Mouse (Mus musculus) kidney, postnatal 4 days (tissue): ENCODE data around the gene Rhof.
A peak's percentile ranks its signal among the peaks of the same experiment; 100 is the strongest.

Experiments
- DNase-seq, 2 experiments: peaks; one replicate each; pipeline ENCODE4 v3.0.0; 2021; ENCODE audit warnings: mixed read lengths in 2 of 2

The Rhof gene

GRCm38 (mm10) chr5:123134875-123135382 is 2.4 kb upstream of the Rhof start:
- peak in 1 of 2 experiments; percentile 22 for DNase-seq

GRCm38 (mm10) chr5:123134186-123134874 is 1.8 kb upstream of the Rhof start:
- DNase-seq = peak; percentile 53 to 67

- DNase-seq = no peak
Observed at GRCm38 (mm10) chr5:123133784-123134143, 1.3 kb upstream of the Rhof start.

- DNase-seq = peak; percentile 92
Observed at GRCm38 (mm10) chr5:123133083-123133783, 741 bp upstream of the Rhof start.

- no peak for DNase-seq
Observed at GRCm38 (mm10) chr5:123130814-123131148, 1.7 kb downstream of the Rhof start.

- no peak for DNase-seq
Observed at GRCm38 (mm10) chr5:123130030-123130813, 2.3 kb downstream of the Rhof start.

- no peak for DNase-seq
Observed at GRCm38 (mm10) chr5:123129170-123129757, 3.2 kb downstream of the Rhof start.

- peak in 1 of 2 experiments; percentile 31 for DNase-seq
Observed at GRCm38 (mm10) chr5:123128426-123129169, 3.9 kb downstream of the Rhof start.

GRCm38 (mm10) chr5:123127031-123127430 is 5.5 kb downstream of the Rhof start:
- DNase-seq = no peak

- no peak for DNase-seq
Observed at GRCm38 (mm10) chr5:123125638-123126406, 6.7 kb downstream of the Rhof start.

- no peak for DNase-seq
Observed at GRCm38 (mm10) chr5:123125105-123125504, 7.4 kb downstream of the Rhof start.

- DNase-seq = peak in 1 of 2 experiments; percentile 48
Observed at GRCm38 (mm10) chr5:123122181-123122580, 10.3 kb downstream of the Rhof start.

GRCm38 (mm10) chr5:123120624-123121215 is 11.8 kb downstream of the Rhof start:
- DNase-seq = no peak

GRCm38 (mm10) chr5:123118826-123119225 is 13.7 kb downstream of the Rhof start:
- no peak for DNase-seq

GRCm38 (mm10) chr5:123117773-123118172 is 14.7 kb downstream of the Rhof start:
- DNase-seq = no peak

- DNase-seq = peak; percentile 92 to 93
Observed at GRCm38 (mm10) chr5:123117257-123117656, 15.2 kb downstream of the Rhof start.

- no peak for DNase-seq
Observed at GRCm38 (mm10) chr5:123116080-123116479, 16.4 kb downstream of the Rhof start.

GRCm38 (mm10) chr5:123114924-123115323 is 17.6 kb downstream of the Rhof start:
- peak; percentile 76 to 81 for DNase-seq

- no peak for DNase-seq
Observed at GRCm38 (mm10) chr5:123114109-123114508, 18.4 kb downstream of the Rhof start.

GRCm38 (mm10) chr5:123110296-123110721 is 22.2 kb downstream of the Rhof start:
- DNase-seq = peak; percentile 56 to 70
